In genomic region chr11:82831008-82831893, GRCm38 (mm10) we compare ENCODE assay signal across 8 mouse cellular contexts. TPM values are rescaled to one million over a fixed set of nuclear protein-coding genes. Genes with fewer than 3 reads are reported as not detected.
DNase-seq lines count a peak whose midpoint lies in the region; ATAC-seq and TF ChIP-seq lines count a peak whose summit lies in the region.

No protein-coding gene starts in this region.

- WGBS in hindbrain, postnatal 0 days = 7% methylated on average over 10 of the region's 10 CpGs

- peaks cover 4 to 5% of the 10 kb centered on the region in 2 experiments for H3K36me3 ChIP-seq in CH12.LX (replicated peaks in 1 of 2; ENCODE audit: control insufficient read depth in 1 of 2, insufficient read depth in 1 of 2, low read length in 1 of 2)
- H3K36me3 ChIP-seq in hindbrain, postnatal 0 days (ENCODE audit: insufficient read depth, low read length) = no peaks in the 10 kb centered on the region

- no peak for TF ChIP-seq CTCF in CH12.LX (conservative IDR thresholded peaks at IDR 0.05 in 1 of 2, IDR thresholded peaks at IDR 0.05 in 1 of 2; ENCODE audit: low read depth in 2 of 2, low read length in 2 of 2)
- no peak for TF ChIP-seq CTCF in hindbrain, postnatal 0 days (IDR thresholded peaks at IDR 0.05; ENCODE audit: low read depth)

- peak; percentile 63; the same call in 1 of the 2 replicates for ATAC-seq in hindbrain, postnatal 0 days
- ATAC-seq in inflammation-experienced regulatory T-cells, adult 6 months = no peak

- no peak overlapping the region for H3K4me2 ChIP-seq in CH12.LX (ENCODE audit: insufficient read depth, low read depth, poor library complexity, severe bottlenecking)
- peak overlapping the region; percentile 44 for H3K4me2 ChIP-seq in hindbrain, postnatal 0 days (ENCODE audit: low read depth, low read length)

- no peaks in the 10 kb centered on the region; the same call in 1 of the 2 replicates for H3K79me2 ChIP-seq in CH12.LX (replicated peaks; ENCODE audit: control insufficient read depth, extremely low read depth, insufficient read depth, poor library complexity, severe bottlenecking)

- no peak for TF ChIP-seq POLR2A in CH12.LX (IDR thresholded peaks at IDR 0.05; ENCODE audit: low read depth, low read length)

- dilution Hi-C loops in CH12.LX (cut with MboI; ENCODE audit: extremely low pct_ligation_motif_present, extremely low pct_unique_long_range_greater_than_20kb, low sequenced_read_pairs) = no loop called here

- TF ChIP-seq RAD21 in CH12.LX (IDR thresholded peaks at IDR 0.05; ENCODE audit: low read depth, low read length) = no peak

- H3K9me3 ChIP-seq in CH12.LX (replicated peaks; ENCODE audit: low read length) = peaks cover 11% of the 10 kb centered on the region
- no peaks in the 10 kb centered on the region for H3K9me3 ChIP-seq in hindbrain, postnatal 0 days (ENCODE audit: low read length)

- peak; percentile 52 to 60 for DNase-seq in kidney, postnatal 4 days
- DNase-seq in kidney, adult 11 months = no peak
- no peak for DNase-seq in CH12.LX (ENCODE audit: extremely low read depth)
- DNase-seq in embryo, embryonic 11 days = peak; percentile 56
- peak; percentile 78 for DNase-seq in hindbrain, postnatal 0 days (ENCODE audit: low spot score)
- DNase-seq in right cerebral cortex, postnatal 4 days = no peak
- no peak for DNase-seq in cerebellum, adult 18-20 months

- H3K4me3 ChIP-seq in CH12.LX (replicated peaks in 1 of 3; ENCODE audit: low read depth in 2 of 3, low read length in 2 of 3, poor library complexity in 1 of 3) = no peak overlapping the region
- H3K4me3 ChIP-seq in hindbrain, postnatal 0 days (ENCODE audit: low read length) = peak overlapping the region; percentile 15; the same call in 1 of the 2 replicates

- H3K4me1 ChIP-seq in CH12.LX (ENCODE audit: control insufficient read depth in 1 of 2, insufficient read depth in 2 of 2) = peaks cover 6 to 44% of the 10 kb centered on the region in 2 experiments; a peak in 3 of 4 replicates
- H3K4me1 ChIP-seq in hindbrain, postnatal 0 days (ENCODE audit: insufficient read depth, low read length) = 0 out of 2 replicates have a peak, but pooled peaks cover 3% of the 10 kb centered on the region

- TF ChIP-seq EP300 in CH12.LX (IDR thresholded peaks at IDR 0.05; ENCODE audit: low read length) = no peak

- H3K27ac ChIP-seq in CH12.LX (ENCODE audit: insufficient read depth, low read depth) = no peak overlapping the region
- no peak overlapping the region for H3K27ac ChIP-seq in hindbrain, postnatal 0 days

- in situ Hi-C loops in CH12.LX (cut with MboI; ENCODE audit: low pct_ligation_motif_present, low pct_unique_long_range_greater_than_20kb, low sequenced_read_pairs) = no loop called here

- no peak overlapping the region for H3K9ac ChIP-seq in CH12.LX (ENCODE audit: insufficient read depth, low read depth)
- H3K9ac ChIP-seq in hindbrain, postnatal 0 days (replicated peaks; ENCODE audit: low read length) = 0 out of 2 replicates have a peak overlapping the region, but pooled peaks have one; percentile 9

- no peaks in the 10 kb centered on the region for H3K27me3 ChIP-seq in CH12.LX (replicated peaks)
- no peaks in the 10 kb centered on the region for H3K27me3 ChIP-seq in hindbrain, postnatal 0 days (ENCODE audit: insufficient read depth, low read length)

TF ChIP-seq in CH12.LX, 34 proteins besides CTCF, POLR2A, EP300 and RAD21:
- TF ChIP-seq MYC (IDR thresholded peaks at IDR 0.05; ENCODE audit: low read depth, low read length) (no peak), CHD2 (IDR thresholded peaks at IDR 0.05; ENCODE audit: low read length) (peak; percentile 40; the same call in 1 of the 2 replicates), MAZ (IDR thresholded peaks at IDR 0.05; ENCODE audit: low read depth, low read length) (no peak), MAFK (IDR thresholded peaks at IDR 0.05; ENCODE audit: insufficient replicate concordance, low read length) (no peak), NELFE (IDR thresholded peaks at IDR 0.05; ENCODE audit: low read depth, low read length) (no peak), E2F4 (IDR thresholded peaks at IDR 0.05; ENCODE audit: insufficient replicate concordance, low read depth, low read length) (no peak)

RNA-seq across cellular contexts. Expression of gene Rffl, which starts 39.8 kb away (rescaled TPM):
- total RNA-seq in CH12.LX (2012; rRNA removed) = 14.8 and 16.5 TPM in 2 replicates
- total RNA-seq in CH12.LX (2014; rRNA removed) = 1.2 and 1.5 TPM in 2 replicates
- 3.0 TPM in 2 replicates for polyA plus RNA-seq in CH12.LX (2012; ENCODE audit: insufficient read length, low read depth)
- total RNA-seq in hindbrain, postnatal 0 days (2014; rRNA removed) = 4.9 and 6.1 TPM in 2 replicates
- polyA plus RNA-seq in hindbrain, postnatal 0 days (2015; fragmentation: Nextera tagmentation; extraction: Ambion mirVana) = 2.5 and 3.2 TPM in 2 replicates
- 10 to 100 TPM in 1 of 3 experiments, 1 to 10 TPM in 2; 6.0 to 10.1 (median 9.1) TPM for polyA plus RNA-seq in inflammation-experienced regulatory T-cells, adult 6 months (2017; shearing (Covaris generic))

RNA-seq across cellular contexts. Expression of gene Lig3, which starts 50.3 kb away (rescaled TPM):
- total RNA-seq in CH12.LX (2012; rRNA removed) = 45.2 and 63.5 TPM in 2 replicates
- 40.9 and 45.7 TPM in 2 replicates for total RNA-seq in CH12.LX (2014; rRNA removed)
- polyA plus RNA-seq in CH12.LX (2012; ENCODE audit: insufficient read length, low read depth) = 97.4 and 101 TPM in 2 replicates
- total RNA-seq in hindbrain, postnatal 0 days (2014; rRNA removed) = 45.3 and 51.5 TPM in 2 replicates
- polyA plus RNA-seq in hindbrain, postnatal 0 days (2015; fragmentation: Nextera tagmentation; extraction: Ambion mirVana) = 15.6 and 16.2 TPM in 2 replicates
- polyA plus RNA-seq in inflammation-experienced regulatory T-cells, adult 6 months (2017; shearing (Covaris generic)) = 10 to 100 TPM; 14.6 to 22.5 (median 21.1) TPM

RNA-seq across cellular contexts. Expression of gene Rad51d, which starts 59.2 kb away (rescaled TPM):
- total RNA-seq in CH12.LX (2012; rRNA removed) = 27.2 and 35.5 TPM in 2 replicates
- 15.0 and 15.7 TPM in 2 replicates for total RNA-seq in CH12.LX (2014; rRNA removed)
- 27.6 and 33.3 TPM in 2 replicates for polyA plus RNA-seq in CH12.LX (2012; ENCODE audit: insufficient read length, low read depth)
- 8.9 and 11.4 TPM in 2 replicates for total RNA-seq in hindbrain, postnatal 0 days (2014; rRNA removed)
- 9.7 TPM in 2 replicates for polyA plus RNA-seq in hindbrain, postnatal 0 days (2015; fragmentation: Nextera tagmentation; extraction: Ambion mirVana)
- polyA plus RNA-seq in inflammation-experienced regulatory T-cells, adult 6 months (2017; shearing (Covaris generic)) = 10 to 100 TPM; 25.9 to 32.4 (median 30.9) TPM

Comparison
In these comparisons a context has a peak if more than half of its experiments do, and no peak if none do; other contexts are left out.
1. DNase-seq: peak in kidney, postnatal 4 days (2 of 2), embryo, embryonic 11 days (single experiment) and hindbrain, postnatal 0 days (single experiment); none in kidney, adult 11 months (single experiment), CH12.LX (single experiment), right cerebral cortex, postnatal 4 days (single experiment) and cerebellum, adult 18-20 months (0 of 2).